Mouse (Mus musculus) adrenal gland (tissue): ENCODE results near the gene Enkd1.

Experiments used
- intact Hi-C: fragments of 180-260 bp; cut with DNase I; formaldehyde crosslinking; loops from one replicate; pipeline ENCODE4 v1.15.1; 2025

The Enkd1 gene

DNA sequence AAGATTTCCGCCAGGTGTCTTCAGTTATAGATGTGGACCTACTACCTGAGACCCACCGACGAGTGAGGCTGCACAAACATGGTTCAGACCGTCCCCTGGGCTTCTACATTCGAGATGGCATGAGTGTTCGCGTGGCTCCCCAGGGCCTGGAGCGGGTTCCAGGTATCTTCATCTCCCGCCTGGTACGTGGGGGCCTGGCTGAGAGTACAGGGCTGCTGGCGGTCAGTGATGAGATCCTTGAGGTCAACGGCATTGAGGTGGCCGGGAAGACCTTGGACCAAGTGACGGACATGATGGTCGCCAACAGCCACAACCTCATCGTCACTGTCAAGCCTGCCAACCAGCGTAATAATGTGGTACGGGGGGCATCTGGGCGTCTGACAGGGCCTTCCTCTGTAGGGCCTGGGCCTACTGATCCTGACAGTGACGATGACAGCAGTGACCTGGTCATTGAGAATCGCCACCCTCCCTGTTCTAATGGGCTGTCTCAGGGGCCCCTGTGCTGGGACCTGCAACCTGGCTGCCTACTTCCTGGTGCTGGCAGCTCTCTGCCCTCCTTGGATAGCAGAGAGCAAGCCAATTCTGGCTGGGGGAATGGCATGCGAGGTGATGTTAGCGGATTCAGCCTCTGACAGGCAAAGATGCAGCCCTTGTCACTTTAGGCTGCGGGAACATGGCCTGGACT is 5.1 kb downstream of the Enkd1 start:
- intact Hi-C loops: no loop called here

DNA sequence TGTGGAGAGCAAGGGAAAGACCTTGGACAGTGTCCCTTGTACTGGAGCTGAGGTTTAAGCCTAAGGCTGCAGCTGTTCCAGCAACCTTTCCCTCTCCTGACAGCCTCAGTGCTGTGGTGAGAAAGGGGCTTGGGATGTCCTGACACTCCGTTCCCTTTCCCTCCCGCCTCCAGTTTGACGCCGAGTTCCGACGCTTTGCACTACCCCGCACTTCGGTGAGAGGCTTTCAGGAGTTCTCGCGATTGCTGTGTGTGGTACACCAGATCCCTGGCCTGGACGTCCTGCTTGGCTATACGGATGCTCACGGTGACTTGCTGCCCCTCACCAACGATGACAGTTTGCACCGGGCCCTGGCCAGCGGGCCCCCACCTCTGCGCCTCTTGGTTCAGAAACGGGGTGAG is 6.0 kb downstream of the Enkd1 start:
- intact Hi-C loops: no loop called here

DNA sequence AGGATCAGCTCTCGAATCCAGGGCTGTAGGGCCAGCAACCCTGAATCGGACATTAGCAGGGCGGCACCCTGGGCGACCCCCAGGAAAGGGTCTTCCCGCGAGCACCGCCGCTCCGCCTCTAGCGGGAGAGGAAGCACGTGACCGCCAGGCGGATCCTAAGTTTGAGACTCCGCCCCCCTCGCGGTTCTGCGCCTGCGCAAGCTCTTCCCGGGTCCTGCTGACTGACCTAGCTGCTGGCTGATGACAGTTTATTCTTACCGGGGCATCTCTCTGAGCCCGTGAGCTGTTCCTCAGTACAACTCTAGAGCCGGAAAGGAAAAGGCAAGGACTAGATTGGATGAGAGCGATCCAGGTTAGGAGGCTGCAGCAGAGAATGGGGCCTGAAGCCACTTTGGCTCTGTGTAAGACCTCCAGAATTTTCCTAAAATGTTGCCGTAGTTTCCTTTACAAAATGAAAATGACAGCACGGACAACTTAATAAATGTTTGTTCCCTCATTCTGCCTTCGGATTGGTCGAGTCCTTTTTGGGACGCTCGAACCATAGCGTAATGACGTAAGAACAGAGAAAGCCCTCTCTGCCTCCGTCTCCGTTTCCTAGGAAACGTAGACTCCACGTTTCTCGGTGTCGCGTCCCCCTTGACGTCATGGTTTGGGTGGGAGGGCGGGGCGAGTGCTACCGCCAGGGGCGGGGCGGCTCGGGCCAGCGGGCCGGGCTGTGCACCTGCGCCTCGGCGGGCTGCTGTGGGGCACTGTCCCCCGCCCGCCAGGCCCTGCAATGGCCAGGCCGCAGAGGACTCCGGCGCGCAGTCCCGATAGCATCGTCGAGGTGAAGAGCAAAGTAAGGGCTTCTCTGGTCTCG is 6.8 kb downstream of the Enkd1 start, which contains the start of the genes Acd and Pard6a:
Acd (minus strand) TSS at position 137 of the 859 bp plus-strand sequence.
Pard6a (plus strand) TSS at position 183 of the 859 bp plus-strand sequence.
- intact Hi-C loops: no loop called here

DNA sequence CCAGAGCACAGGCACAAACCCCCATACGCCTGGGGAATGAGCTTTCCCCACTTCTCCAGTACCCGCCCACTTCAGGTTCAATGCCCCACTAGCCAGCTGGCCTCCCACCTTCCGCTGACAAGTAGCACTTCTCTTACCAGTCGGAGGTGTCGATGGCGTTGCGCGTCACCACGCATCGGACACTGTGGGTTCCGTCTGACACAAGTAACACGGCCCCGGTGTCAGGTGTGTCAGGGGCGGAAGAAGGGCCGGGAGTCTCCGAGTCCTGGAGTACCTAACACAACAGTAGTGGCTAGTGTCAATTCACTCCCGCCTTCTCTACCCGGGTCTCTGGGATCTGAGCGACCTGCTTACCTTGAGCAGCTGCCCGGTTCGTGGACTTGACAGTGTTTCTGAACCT is 7.4 kb downstream of the Enkd1 start:
- intact Hi-C loops: no loop called here

DNA sequence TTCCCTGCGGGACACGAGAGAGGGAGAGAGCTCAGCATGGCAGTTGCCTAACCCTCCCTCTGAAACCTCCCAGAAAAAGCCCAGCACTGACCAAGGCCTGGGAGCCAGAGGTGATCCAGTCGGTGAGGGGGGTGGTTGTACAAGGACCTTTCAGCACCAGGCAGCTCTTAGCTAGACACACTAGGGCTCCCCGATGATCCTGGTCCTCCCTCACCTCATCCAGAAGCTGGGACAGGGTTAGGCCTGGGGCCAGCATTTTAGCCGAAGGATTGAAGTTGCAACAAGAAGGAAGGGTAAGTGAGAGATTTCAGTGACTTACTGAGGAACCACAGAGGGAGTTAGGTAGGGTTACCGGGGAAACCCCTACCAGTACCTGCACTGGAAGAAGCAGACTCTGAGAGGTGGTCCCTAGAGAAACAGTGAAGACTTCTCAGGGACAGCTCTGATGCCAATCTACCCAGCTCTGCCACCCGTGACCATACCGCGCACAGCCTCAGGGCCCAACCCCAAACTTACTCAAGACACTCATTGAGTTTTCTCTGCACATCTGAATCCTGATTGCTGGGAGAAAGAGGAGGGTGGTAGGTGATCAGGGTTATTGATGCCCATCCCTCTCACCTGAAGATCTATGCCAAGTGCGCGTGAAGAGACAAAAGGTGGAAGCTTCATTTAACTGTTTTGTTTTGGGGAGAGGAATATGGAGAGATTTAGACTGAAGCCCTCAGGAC is 8.4 kb downstream of the Enkd1 start:
- intact Hi-C loops: no loop called here

DNA sequence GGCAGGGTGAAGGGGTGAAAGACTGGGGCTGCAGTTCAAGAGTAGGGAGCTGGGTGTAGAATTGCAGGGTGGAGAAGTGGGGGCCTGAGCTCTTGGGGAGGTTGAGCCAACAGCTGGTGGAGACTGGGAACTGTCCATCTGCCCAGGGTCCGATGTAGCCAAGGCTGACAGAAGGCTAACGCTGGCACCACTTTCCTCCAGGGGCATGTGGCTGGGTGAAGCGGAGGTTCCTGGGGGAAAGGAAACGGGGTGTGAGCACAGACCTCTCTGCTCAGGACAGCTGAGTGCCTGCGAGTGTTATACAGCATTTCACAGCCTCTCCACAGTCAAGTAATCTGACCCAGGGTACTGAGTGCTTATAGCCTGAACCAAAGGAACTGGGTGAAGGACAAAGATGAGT is 9.3 kb downstream of the Enkd1 start:
- intact Hi-C loops: no loop called here

DNA sequence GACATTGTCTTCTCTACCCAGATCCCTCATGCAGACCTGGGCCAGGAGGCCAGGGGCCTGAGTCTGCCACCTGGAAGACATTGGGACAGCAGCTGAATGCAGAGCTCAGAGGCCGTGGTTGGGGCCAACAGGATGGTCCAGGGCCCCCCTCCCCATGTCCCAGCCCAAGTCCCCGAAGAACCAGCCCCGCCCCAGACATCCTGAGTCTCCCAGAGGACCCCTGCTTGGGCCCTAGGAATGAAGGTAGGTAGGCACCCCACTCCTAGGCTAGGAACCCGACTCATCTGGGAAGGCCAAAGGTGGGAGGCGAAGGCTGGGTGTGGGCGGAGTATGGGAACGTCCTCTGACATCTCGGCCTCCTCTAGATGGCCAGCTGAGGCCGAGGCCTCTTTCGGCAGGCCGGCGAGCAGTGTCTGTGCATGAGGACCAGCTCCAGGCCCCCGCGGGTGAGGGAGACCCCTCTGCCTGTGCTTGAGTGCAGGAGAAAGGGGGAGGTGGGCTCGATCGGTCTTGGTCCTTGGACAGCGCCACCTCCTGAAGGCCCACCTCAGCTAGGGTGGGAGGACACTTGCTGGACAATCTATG is 10.7 kb downstream of the Enkd1 start:
- intact Hi-C loops: no loop called here

DNA sequence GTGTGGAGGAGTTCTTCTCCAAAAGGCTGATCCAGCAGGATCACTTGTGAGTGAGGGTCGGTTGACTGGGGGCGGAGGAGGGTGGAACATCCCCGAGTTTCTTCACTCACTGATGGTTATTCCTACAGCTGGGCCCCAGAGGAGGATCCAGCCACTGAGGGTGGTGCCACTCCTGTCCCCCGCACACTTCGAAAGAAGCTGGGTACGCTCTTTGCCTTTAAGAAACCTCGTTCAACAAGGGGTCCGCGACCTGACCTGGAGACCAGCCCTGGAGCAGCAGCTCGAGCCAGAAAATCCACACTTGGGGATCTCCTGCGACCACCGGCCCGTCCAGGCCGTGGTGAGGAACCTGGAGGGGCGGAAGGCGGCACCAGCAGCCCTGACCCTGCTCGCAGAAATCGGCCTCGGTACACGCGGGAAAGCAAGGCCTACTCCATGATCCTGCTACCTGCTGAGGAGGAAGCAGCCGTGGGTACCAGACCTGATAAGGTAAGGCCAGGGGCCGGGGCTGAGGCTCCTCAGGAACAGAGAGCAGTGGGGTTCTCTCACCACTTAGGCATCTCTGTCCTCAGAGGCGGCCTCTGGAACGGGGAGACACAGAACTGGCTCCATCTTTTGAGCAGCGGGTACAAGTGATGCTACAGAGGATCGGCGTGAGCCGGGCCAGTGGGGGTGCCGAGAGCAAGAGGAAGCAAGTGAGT is 12.8 kb downstream of the Enkd1 start:
- intact Hi-C loops: no loop called here

DNA sequence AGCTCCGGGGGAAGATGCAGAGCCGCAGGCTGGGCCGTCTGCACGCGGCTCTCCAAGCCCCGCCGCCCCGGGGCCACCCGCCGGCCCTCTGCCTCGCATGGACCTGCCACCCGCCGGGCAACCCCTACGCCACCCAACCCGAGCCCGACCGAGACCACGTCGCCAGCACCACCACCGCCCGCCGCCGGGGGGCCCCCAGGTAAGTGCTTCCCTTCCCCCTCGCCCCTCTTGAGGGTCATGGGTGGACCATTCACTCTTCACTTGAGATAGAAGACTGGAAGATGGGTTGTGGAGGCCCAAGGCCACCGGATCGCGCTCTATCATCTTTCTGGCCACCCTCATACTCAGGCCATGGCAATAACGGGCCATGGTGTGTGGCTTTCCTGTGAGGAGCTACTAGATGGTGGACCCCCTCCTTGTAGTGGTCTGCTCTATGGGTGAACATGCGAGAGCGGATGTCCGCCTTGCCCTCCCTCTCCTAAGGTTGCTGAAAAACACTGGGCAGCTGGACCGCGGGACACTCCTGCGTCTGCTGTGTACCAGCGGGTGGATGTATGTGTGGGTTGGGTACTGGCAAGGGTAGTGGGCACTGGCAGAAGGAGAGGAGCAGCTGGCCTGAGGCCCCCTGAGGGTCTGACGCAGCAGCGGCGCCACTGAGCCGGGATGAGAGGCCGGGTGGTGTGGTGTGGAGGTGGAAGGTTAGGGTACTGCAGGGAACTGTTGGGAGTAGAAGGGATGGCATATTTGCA is 13.8 kb downstream of the Enkd1 start:
- intact Hi-C loops: no loop called here

DNA sequence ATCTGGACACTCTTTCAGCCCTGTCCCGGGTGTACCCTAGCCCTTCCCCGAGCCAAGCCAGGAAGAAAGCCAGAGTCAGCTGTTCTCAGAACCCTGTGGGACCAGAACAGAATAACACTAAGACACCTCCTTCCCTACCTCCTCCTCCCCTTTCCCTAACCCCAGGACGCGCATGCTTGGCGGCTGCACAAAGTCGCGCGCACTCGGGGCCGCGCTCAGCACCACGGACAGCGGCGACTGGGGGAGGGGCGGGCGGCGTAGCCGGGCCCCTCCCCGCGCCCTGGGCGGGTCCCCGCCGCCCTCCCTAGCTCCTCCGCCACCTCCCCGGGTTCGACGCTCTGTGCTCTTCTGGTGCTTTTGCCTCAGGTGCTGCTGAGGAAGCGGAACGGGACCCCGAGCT is 14.4 kb downstream of the Enkd1 start:
- intact Hi-C loops: no loop called here

DNA sequence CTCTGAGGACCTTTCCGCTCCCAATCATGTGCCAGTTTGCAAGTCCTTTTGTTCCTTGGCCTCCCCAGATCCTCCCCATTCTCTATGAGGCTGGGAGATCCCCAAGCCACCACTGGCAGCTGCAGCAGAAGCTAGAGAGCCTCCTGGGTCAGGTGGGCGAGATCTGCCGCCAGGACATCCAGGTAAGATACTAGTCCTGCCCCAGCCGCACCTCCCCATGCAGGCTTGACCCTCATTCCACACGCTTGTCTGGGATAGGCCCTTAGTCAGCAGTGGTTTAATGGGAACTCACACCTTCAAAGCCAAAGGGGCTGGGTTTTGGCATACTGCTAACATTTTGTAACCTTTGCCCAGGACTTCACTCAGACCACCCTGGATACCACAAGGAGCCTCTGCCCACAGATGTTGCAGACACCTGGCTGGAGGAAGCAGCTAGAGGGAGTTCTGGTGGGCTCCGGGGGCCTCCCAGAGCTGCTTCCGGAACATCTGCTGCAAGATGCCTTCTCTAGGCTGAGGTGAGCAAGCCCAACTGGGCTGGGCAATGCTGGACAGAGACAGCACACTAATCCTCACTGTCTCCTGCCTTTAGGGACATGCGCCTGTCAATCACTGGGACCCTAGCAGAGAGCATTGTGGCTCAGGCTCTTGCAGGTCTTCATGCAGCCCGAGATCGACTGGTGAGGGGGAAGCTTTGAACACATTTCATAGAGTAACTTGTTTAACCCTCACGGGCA is 15.4 kb downstream of the Enkd1 start:
- intact Hi-C loops: no loop called here

DNA sequence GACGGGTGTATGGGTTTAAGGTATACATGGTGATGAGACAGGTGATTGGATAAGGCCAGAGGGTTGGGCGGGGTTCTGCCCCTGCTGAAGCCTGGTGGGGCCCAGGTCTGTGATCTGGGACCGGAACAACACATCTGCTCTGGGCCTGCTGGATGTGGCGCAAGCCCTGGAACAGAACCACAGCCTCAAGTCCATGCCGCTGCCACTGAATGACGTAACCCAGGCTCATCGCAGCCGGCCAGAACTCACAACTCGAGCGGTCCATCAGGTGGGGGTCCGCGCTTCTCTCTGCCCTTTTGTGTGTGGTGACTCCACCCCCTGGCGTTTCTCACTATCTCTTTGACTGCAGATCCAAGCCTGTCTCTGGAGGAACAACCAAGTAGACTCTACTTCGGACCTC is 17.0 kb downstream of the Enkd1 start:
- intact Hi-C loops: no loop called here

DNA sequence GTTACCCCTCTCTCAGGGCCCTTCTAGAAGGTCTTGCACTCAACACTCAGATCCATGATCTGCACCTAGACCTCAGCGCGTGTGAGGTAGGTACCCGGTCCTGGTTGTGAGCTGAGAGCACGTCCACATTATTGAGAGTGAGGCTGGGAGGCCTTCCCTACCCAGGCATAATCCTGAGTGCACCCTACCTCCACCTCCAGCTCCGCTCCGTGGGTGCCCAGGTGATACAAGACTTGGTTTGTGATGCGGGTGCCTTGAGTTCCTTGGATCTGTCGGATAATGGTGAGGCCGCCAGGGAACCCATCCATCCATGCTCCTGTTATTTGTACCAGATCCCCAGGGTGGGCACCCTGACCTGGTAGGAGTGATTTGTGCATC is 18.0 kb downstream of the Enkd1 start:
- intact Hi-C loops: loop anchor here (5.0 kb wide), 1 partner anchor 68 kb away; no protein-coding TSS in a partner anchor

DNA sequence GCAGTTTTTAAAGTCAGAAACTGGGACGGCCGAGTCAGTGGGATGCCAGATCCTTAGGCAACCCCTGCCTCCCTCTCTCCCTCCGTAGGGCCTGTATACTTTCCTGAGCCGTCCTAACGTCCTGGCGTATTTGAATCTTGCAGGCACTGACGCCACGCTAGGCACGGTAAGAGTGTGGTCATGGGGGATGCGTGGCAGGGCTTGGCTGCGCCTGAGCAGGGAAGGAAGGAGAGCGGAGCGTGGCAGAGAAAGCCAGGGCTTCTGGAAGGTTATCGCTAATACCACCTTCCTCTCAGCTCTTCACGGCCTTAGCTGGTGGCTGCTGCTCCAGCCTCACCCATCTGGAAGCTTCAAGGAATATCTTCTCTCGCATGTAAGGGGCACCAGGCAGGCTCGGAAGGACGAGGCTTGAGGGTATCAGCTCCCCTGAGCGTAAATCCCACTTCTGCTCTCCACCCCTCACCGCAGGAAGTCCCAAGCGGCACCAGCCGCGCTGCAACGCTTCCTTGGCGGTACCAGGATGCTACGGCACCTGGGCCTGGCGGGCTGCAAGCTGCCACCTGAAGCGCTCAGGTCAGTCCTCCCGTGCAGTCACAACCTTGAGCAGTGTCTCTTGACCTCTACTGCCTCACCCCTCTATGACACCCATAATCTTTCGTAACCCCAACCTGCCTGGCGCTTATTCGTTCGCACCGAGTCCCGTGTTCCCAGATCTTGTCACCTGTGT is 18.6 kb downstream of the Enkd1 start:
- intact Hi-C loops: loop anchor here (5.0 kb wide), 1 partner anchor 67 kb away; no protein-coding TSS in a partner anchor

DNA sequence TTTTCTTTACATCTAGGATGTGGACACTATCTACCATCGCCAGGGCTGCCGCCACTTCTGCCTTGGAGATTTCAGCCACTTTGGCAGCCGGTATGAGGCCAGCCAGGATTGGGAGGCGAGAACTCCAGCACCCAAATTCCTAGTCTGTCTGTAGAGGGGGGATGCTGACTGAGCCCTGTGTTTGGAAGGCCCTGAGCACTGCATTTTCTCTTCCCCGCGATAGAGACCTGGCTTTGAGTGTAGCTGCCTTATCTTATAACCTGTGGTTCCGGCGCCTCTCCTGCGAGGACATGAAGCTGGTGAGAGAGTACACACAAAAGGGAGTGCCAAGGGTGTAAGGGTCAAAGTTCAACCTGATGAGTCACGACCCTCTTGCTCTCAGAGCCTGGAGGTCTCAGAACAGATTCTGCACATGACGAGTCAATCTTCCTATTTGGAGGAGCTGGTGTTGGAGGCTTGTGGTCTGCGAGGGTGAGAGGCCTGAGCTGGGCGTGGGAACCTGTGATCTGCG is 19.7 kb downstream of the Enkd1 start:
- intact Hi-C loops: loop anchor here (5.0 kb wide), 1 partner anchor 66 kb away; no protein-coding TSS in a partner anchor

DNA sequence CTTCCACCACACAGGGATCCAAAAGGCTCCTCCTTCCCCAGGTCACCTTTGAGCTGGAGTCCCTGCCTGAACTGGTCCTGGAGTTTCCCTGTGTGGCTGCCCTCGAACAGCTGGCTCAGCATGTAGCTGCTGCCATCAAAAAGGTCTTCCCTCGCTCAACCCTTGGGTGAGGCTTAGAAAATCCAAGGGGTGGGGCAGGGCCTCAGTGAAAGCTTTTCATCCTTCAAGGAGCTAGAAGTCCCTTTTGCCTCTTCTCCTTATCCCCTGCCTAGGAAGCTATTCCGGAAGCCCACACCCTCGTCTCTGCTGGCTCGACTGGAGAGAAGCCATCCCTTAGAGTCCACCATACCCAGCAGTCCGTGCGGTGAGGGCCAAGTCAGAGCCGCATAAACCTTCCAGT is 20.5 kb downstream of the Enkd1 start:
- intact Hi-C loops: loop anchor here (5.0 kb wide), 1 partner anchor 65 kb away; no protein-coding TSS in a partner anchor

DNA sequence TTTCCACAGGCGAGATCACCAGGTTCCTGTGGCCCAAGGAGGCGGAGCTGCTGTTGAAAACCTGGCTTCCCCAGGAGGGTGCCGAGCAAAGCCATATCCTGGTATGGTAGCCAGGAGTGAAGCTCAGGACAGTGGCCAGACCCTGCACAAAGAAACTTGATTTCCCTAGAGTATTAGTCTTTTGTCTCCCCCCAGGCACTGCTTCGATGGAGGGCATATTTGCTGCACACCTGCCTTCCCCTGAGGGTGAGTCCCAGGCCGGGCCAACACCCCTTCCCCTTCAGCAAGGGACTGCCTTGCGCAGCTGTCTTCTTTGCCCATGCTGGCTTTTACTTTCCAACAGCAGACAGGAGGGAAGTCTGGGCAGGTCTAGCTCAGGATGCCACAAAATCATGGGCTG is 21.5 kb downstream of the Enkd1 start:
- intact Hi-C loops: loop anchor here (5.0 kb wide), 1 partner anchor 64 kb away; no protein-coding TSS in a partner anchor

DNA sequence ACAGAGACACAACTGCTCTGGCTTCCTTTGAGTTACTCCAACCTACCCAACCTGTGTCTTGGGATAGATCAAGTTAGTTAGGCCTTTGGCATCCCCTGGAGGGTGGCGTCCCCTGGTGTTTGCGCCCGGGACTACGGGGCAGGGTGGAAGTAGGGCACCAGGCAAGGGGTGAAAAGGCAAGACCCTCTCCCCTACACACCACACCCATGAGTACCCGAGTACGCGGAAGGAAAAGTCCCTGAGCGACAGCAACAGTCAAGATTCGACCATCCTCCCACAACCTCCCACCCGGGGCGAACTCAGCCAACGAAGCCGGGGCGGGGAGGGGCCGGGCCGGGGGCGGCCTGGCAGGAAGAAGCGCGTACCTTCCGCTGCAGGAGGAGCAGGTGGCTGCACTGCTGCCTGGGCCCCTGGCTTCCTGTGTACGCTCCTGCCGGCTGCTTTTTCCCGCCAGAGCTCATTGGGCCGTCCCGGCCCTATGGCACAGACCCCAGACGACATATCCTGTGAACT is 22.2 kb downstream of the Enkd1 start, which contains the start of gene Carmil2:
Carmil2 (plus strand) TSS at position 479 of the 513 bp plus-strand sequence.
- intact Hi-C loops: loop anchor here (5.0 kb wide), 1 partner anchor 64 kb away; no protein-coding TSS in a partner anchor
